Mouse (Mus musculus) forelimb bud, embryonic 11.5 days (tissue): Measurements from ENCODE around the gene Elp4.

ENCODE experiments used
- DNase-seq: peaks from one replicate; pipeline ENCODE4 v3.0.0-alpha.2; 2012; ENCODE audit warnings: low read depth, low spot score

Gene Elp4

DNA sequence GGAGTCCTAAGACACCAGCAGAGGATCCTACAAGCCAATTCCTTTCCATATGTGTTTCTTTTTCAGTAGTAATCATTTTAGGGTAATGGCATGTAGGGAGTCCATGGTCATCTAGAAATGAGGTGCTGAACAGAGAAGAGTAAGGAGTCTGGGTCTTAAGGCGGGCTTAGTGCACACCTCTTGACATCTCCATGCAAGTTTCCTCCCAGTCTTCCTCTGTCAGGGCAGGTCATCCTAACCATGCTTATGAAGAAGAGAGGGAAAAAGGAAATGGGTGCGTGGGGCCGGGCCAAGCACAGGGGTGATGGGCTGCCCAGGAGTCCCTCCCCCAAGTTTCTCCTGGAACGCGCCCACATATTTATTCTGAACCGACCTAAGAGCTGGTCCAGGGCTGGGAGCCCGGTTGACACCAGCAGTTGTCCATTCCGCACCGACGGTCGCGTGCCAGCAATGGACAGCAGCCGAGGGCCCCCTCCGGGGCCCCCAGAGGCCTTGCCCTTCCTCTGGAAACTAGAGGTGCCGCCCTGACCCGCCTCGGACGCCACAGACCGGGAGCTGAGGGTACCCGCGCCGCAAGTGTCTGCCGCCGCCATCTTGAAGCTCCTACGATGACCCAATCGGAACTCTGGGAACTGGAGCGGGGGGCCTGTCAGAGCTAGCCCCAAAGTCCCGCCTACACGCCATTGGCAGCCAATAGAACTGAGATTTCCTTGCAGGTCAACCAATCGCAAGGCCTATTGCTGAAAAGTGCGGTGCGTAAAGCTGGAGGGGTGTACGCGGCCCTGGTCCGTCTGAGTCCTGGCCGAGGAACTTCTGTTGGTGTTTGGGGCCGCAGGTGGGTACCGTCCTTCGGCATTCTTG lies at the start of gene Elp4, which contains the start of gene Immp1l:
Gene Elp4 (minus strand): TSS at position 669 of the 861 bp plus-strand sequence.
Gene Immp1l (plus strand): TSS at position 743 of the 861 bp plus-strand sequence.
- peak; percentile 97 for DNase-seq

DNA sequence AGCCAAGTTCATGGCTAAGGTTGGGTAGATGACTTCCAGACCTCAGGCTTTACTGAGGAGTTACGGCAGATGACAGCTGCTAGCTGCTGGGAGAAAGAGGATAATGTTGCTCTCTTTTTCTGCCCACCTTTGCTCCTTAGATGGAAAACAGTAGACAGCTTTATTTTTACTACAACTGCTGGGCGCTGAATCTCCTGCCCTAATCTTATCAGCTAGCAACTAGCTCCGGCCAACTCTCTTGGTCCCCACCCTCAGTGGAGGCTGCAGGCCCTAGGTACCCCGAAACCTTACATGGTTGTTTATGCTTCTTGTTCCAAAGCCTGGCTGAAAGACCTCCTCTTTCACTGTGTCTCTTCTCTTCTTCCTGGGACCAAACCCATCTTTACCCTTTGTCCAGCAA lies 49.5 kb upstream of the Elp4 start:
- no peak for DNase-seq

DNA sequence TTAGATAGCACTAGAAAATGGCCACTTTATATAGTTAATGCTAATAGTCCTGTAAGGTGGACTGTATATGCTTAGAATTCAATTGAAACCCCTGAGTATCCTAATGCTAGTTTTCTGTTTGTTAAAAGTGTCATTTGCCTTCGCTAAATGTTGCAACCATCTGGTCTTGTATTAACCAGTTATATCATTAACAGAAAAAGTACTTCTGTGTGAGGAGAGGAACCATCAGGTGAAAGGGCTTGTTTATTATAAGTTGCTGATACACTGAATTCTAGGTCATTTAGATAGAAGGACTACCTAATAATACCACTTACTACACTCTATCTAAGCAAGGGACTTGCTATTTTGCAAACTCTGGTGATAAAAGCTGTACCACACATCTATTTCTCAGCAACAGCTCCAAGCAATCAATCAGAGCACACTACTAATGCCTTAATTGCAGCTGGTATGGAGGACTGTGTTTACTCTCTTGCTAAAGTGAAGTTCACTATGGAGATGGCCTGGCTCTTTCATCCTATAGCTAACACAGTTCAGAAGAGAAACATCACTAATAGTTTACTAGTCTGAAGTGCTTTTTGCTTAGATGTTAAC lies 47.1 kb upstream of the Elp4 start:
- no peak for DNase-seq

DNA sequence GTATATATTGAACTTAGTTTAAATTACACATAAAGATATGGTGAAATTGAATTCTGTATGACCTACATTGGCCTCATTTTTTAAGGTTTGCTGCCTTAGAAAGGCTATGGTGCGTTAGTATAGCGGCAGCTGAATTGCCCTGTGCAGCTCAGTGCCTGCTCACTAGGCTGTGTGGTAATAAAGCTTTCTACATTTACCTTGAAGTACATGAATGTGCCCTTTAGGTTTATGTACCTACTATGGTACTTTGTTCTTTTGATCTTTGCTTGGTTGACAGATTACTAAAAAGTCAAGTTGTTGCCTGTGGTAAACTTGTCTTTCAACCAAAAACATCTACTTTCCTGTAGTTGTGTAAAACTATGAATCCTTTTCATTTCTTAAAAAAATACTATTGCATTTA lies 45.8 kb upstream of the Elp4 start:
- no peak for DNase-seq

DNA sequence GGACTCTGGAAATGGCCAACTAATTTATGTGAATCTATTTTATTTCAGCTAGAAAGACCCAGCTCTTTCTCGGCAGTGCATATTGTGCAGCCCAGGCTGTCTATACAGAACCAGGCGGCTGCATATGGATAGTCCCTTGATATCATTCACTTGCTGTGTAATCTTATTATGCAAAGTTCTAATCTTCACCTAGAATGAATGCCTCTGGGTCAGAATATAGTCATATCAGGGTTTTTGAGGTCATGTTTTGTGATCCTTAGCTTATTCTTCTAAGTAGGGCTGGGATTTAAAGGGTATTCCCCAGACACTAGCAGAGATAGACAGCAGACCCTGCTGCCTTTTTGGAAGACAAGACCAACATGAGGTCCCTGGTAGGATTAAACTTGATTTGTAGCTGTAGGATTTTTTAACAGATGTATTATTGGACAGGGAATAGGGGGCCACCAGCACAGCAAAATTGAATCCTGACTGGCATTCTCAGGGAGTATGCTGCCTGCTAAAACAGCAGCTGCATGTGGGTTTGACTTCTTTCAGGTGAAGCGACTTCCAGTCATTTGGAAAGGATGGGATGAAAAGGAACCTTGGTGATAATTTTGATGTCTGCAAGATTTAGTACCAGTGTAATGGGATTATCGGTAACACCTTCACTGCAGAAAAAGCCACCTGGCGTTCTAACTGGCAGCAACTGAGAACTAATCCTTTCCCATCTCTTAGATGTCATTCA lies 13.4 kb upstream of the Elp4 start:
- no peak for DNase-seq

DNA sequence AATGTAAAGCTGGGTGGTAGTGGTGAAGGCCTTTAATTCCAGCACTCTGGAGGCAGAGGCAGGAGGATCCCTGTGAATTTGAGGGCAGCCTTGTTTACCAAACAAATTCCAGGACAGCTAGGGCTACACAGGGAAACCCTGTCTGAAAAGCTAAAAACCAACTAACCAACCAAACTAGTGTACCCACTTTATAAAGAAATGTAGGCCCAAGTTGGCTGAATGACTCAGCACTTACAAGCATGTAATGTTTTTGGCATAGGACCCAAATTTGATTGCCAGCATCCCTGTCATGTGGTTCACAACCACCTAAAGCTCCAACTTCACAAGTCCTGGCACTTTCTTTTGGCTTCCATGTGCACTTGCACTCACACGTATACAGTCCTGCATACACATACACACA lies 12.3 kb upstream of the Elp4 start:
- no peak for DNase-seq

DNA sequence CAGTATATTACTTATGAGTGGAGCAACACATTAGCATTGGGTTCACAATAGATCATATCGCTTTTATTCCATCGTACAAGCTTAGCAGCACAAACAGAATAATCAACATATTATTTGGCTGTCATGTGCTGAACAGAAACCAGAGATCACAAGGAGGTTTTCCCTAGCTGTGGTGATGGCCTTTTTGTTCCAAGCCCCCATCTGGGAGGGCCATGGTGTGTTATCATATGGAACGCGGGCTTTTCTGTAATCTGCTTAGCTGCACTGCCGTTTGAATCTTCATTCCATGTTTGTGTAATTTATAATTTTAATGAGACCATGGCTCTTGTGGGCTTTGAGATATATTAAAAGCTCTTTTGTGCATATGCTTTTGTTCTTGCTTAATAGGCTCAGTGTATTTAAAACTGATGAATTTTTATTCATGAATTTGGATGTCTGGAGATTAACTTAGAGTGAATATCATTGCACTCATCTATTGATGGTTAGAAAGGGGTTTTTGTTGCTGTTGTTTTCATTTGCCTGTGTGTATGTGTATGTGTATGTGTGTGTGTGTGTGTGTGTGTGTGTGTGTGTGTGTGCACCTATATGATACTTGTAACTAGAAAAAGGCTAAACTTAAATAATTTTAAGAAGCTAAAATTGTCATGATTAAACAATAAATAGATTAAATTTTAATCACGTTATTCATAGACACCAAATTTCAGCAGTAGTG lies 9.4 kb upstream of the Elp4 start:
- DNase-seq = no peak

DNA sequence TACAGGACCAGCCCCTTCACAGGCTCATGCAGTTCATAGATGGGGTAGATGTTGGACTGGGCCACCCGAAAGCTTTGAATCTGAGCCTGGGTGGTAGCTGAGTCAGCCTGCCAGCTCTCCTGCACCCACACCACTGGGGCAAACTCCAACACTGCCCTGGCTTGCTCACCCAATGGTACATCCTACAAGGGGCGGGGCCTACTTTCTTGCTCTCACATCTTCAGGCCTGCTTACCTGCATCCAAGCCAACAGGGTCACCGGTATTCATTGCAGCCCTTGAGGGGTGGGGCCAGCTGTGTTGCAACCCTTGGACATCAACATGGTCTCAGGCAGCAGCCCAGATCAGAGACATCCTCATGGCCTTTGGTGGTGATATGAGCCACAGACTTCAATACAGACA lies 6.2 kb upstream of the Elp4 start:
- no peak for DNase-seq

DNA sequence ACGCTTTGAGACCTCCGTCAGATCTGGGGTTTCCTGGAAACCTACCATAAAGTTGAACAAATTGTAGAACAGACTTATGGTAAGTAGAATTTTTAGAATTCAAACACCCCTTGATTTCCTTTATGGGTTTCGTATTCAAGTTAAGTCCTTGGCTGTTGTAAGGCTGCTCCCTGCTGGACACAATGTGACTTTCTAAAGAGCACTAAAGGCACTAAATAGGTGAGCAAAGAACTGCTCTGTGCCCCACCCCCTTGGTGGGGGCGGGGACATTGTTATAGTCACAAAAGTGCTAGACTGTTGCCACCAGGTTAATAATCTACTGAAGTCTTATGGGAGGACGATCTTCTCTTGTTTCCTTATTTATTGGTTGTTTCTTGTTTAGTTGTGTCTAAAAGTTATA lies 4.0 kb upstream of the Elp4 start:
- no peak for DNase-seq

DNA sequence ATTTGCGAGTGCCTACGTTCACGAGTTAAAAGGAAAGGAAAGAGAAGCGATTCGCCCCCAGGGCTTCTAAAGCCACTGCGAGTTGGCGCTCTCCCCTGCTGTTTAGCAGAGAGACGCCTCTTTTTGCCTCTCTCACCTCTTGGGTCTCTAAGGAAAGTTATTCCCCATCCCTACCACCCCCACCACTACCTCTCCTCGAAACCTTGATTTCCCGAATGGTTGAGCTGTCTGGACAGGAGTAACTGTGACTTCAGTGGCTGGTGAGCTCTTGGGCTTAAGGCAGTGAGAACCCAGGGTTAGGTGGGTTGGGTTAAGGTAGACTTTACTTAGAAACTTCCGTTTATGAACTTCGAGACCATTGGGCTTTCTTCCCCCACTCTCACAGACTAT lies 388 bp upstream of the Elp4 start:
- no peak for DNase-seq

DNA sequence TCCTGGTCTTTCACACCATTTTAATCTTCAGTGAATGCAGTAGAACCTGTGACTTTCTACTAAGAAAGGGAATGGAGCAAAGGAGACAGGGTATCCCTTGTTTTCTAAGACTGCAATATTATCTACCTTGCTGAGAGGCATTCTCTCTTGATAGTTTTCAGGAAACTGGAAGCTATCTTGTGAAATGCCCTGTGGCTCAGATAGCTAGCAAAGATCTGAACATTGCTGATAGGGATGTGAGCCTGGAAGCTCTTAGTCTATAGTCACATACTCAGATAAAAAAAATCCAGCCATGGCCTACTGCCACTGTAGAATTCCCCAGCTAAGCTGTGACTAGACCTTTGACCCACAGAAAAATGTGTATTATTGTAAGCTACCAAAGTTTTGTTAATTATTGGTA lies 13.5 kb downstream of the Elp4 start:
- DNase-seq = no peak

DNA sequence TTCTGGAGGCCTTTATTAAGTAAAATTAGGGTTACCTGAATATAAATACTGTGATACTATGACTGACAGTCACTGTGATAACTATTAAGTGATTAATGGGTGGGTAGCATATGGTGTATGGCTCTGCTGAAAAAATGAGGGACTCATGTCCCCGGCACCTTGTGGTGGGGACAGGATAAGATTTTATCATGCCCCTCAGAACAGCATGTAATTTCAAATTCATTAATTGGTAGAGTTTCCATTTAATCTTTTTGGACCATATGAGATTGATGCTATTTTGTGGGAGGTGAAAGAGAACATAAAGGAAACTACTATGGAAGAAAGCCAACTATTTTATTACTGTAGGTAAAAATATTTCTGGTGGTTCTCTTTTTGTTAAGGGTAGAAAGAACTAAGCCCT lies 31.0 kb downstream of the Elp4 start:
- DNase-seq = no peak

DNA sequence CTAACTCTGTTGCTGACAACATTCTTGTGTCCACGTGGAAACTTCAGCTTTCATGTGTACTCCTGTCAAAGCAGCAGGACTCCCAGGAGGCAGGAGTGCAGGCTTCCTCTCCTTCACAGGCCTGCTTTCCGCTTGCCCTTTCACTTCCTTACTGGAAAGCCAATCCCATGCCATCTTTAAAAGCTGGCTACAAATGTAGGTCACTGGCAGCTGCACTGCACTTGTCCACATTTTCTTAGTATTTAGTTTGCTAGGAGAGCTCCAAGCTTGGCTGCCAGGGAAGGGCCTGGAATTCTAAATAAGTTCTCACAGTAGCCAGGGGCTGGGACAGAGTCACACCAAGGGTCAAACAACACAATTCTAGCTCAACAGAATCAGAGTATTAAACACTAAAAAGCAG lies 49.6 kb downstream of the Elp4 start:
- DNase-seq = no peak

DNA sequence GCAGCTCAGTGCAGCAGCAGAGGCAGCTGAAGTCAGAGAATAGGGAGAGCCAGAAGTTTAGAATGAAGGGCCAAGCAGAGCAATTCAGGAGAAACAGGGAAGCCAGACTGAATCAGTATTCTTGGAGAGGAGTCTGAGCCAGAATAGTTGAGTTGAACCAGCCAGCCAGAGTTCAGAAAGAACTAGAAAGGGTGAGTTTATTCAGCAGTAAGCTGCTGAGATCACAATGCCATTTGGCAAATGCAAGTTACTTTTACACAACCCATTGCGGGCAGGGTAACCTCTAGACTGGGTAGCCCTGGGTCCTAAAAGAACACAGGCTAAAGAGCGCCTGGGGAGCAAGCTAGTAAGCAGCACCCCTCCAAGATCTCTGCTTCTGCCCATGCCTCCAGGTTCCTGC lies 51.4 kb downstream of the Elp4 start:
- DNase-seq = no peak

DNA sequence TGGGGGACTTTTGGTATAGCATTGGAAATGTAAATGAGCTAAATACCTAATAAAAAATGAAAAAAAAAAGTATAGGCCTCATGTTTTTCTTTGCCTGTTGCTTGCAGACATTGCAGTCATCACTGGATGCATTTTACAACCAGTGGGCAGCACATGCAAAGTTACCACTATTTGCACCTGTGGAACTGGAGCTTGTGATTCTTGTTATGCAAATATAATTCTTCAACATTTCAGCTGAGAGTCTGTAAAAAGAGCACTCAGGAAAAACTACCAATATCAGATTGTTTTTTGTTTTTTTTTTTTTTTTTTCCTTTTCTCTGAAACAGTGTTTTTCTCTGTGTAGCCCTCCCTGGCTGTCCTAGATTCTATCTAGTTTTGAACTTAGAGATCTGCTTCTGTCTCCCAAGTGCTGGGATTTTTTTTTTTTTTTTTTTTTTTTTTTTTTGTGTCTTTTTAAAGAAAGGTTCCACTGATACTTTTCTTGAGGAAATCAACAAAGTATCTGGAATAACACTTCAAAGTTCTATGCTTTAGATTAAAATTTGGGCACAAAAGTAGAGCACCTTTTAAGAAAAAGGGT lies 52.6 kb downstream of the Elp4 start:
- DNase-seq = no peak

DNA sequence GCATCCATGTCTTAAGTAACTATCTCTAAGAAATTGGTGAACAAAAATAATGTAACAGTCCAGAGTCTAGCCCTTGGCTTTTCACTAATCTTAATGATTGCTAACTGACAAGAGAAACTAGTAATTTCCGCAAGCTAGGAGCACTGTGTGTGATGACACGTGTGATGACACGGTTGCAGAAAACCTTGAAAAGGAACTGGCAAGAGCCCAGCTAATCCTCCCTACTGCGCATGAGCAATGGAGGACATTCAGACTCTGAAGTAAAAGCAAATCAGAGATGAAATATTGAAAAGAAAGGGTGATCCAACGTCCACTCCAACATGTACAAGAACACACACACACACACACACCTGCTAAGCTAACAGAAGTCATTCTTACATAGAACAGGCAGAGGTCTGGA lies 61.2 kb downstream of the Elp4 start:
- DNase-seq = no peak

DNA sequence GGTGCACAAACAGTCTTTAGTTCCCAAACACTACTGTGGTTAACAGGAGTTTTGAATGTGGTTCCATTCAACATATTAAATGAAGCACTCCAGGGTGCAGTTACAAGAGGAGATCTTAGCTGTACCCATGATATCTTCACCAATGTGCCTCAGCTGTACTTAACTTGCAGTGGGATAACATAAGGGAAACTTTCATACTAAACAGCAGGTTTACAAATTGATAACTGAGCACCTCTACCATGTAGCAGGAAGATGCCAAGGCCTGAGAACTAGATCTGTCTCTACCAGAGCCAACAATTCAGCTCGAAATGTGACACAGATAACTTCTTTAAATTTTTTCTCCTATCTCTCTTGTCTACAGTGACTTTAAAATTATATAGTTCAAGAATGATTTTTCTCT lies 86.4 kb downstream of the Elp4 start:
- DNase-seq = no peak

DNA sequence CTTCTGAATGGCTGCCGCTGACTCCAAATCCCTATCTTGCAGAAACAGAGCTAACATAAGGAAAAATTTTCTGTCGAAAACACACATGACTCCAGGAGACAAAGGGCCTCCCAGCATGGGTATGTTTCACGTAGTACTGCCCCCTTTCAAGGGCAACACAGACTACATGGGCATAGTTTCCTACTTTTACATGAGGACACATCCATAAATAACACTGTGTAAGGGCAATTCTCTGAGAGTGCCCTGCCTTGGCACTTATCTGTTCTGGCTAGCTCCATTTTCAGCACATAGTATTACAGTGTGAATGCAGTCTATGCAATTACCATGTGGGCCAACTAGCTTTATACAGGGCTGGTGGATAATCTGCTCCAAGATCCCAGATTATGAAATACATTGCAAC lies 89.2 kb downstream of the Elp4 start:
- no peak for DNase-seq

DNA sequence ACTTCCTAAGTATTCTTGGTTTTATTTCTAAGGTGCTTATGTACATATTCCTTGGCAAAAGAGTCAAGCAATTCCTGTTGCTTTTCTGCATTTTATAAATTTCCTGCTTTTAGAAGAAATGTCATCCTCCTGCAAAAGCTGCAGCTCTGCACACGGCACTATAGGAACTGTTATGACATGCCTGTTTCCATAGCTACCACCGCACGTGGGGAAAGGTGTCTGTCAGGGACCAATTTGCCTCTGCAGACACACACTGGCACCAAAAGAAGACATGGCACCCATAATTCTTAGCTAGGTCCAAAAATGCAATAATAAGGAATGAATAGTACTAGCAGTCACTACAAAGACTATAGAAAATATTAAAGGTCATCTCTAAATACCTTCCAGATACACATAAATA lies 91.3 kb downstream of the Elp4 start:
- no peak for DNase-seq

DNA sequence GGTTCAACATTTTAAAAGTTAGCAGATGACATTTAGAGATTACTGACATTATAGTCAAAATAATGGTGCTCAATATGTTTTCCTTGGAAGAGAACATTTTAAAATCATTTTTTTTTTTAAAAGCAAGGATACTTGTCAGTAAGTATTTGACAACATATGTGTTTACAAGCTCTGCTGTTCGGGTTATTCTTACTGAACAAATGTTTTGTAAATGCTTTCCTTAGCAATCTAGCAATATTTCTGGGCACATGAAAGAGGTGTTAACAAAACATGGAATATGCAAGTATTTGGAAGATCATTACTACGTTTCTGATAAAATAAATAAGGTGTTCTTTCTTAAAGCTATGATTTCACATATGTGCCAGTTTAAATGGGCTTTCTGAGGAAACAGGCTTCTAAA lies 94.1 kb downstream of the Elp4 start:
- no peak for DNase-seq

DNA sequence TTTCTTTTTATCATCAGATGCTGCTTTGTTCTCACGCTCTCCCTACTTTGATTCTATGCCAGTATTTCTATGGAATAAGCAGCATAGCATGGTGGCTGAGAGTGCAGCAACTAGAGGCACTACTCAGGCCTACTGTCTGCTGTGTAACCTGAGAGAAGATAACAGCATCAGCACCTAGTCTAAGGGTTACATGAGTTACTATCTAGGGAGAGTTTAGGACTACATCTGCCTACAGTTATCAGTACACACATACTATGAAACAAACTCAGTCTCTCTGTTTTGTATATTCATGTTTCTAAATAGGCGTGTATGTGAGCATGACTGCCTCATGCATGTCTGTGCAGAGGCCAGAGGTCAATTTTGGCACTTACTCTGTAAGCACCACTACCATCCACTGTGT lies 97.8 kb downstream of the Elp4 start:
- no peak for DNase-seq

DNA sequence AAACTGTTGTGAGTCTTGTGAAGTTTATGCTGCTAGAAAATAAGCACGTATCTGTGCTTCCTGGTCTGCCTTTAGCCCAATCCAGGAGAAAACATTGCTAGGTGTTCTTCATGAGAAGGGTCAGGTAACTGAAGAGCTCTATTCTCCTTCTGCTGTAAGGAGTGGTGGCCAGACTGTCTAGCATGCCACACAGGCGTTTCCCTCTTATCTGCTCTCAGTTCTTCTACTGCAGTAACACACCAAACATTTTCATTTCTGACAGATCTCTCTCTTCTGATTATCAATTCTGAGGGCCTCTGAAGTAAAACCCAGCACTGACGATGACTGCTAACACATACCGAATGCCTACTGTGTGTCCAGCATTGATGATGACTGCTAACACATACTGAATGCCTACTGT lies 98.3 kb downstream of the Elp4 start:
- no peak for DNase-seq
